Mouse (Mus musculus) layer of hippocampus, postnatal 36 days (tissue): ENCODE measurements around the gene Rapgef5. TPM values are rescaled to one million over a fixed set of nuclear protein-coding genes. Genes with fewer than 3 reads are reported as not detected.

Source experiments
- DNase-seq, 2 experiments: peaks; one replicate each; pipeline ENCODE4 v3.0.0; 2022
- total RNA-seq, 2 experiments: library from RNA; stranded (reverse); gene quantifications; 2 replicates each; pipeline ENCODE4 v1.2.3; 2021

The Rapgef5 gene
- total RNA-seq, result 100 to 1,000 TPM; 189 to 207 TPM

DNA sequence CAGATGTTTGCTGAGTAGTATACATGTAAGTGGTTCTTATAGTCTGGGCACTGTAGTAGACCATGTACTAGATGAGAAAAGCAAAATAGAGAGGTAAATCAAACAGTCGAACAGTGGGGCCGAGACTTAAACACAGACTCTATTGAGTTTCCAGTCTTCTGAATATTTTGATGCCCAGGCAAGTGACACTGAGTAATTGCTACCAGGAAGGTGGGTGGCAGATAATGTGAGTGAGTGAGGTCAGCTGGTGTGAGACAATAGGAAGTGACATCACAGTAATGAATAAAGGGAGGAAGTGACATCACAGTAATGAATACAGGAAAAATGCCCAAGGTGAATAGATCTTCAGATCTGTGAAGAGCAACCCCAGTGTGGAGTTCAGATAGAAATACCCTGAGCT, at the start of gene Rapgef5:
Rapgef5 (plus strand) TSS at position 301 of the 400 bp plus-strand sequence.
- no peak for DNase-seq

DNA sequence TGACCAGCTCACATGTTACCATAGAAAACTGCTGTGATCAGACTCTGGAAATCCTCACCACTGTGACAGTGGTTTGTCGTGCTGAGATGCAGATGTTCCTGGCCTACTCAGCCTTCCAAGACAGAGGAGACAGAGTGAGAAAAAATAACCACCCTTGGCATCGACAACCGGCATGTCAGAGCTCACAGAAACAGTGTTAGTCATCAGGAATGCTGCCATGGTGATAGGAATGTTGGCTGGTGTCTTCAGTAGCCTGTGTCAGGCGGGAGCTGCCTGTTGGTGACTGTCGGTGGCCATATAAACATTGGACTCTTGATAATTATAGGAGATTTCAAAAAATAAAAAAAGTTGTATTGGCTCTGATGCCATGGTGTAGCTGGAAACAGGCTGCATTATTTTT, 48.0 kb upstream of the Rapgef5 start:
- peak; percentile 15 to 19 for DNase-seq

DNA sequence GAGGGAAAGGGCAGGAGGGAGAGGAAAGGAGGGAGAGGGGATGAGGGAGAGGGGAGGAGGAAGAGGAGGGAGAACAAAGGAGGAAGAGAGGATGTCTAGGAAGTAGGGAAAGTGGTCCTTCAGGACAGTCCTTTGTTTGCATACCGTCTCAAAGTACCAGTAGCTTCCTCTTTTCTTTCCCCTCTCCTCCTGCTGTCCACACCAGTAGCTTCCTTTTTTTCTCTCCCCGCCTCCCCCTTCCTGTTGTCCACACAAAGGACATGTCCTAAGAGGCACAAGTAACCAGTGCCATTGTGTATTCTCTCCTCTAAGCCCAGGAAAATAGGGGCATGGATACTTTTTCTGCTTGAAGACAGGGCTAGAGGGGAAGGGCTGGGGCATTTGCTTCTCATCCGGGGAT, 37.3 kb upstream of the Rapgef5 start:
- no peak for DNase-seq

DNA sequence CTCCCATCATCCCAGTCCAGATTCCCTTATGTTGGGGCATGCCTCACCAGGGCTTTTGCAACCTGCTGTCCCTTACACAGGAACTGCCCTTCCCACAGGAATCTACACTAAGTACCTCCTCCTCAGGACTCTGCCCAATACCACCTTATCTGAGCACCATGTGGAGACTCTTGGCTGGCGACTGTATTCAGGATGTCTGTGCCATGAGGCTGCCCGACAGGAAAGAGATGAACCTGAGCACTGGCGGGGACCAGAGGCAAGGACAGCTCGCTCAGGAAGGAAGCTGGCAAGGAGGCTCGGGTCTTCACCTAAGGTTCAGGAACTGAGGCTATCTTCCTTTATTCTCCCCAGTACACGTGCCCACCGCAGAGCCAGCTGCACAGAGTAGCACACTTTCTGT, 36.6 kb upstream of the Rapgef5 start:
- no peak for DNase-seq

DNA sequence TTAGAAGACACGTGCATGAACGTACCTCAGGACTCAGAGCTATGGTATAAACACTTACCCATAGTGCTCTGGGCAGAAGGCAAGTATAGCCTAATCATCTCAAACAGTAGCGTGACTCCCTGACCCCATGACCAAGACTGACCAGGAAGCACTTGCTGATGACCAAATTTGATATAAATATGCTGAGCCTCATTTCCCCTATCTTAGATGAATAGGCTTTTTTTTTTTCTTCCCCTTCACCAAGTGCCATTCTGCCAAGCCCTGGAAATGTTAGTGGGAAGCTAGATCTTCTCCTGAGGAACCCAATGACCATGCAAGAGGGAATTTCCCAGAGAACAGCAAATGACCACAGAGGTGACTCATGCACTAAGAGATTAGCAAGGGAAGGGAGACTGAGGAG, 35.3 kb upstream of the Rapgef5 start:
- no peak for DNase-seq

DNA sequence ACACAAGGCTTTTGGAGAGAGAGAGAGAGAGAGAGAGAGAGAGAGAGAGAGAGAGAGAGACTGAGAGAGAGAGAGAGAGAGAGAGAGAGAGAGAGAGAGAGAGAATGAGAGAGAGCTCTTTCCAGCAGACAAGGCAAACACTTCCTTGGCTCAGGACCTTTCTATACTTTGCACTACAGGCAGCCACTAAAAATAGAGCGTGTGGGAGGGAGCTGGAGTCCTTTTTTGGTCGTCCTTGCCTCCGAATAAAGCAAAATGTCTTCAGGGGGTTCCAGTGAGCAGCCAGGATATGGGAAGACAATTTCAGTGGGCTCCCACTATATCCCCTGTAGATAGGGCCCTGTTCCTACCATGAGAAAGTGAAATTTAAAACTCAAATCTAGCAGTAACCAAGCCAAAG, 33.6 kb upstream of the Rapgef5 start:
- DNase-seq, result no peak

DNA sequence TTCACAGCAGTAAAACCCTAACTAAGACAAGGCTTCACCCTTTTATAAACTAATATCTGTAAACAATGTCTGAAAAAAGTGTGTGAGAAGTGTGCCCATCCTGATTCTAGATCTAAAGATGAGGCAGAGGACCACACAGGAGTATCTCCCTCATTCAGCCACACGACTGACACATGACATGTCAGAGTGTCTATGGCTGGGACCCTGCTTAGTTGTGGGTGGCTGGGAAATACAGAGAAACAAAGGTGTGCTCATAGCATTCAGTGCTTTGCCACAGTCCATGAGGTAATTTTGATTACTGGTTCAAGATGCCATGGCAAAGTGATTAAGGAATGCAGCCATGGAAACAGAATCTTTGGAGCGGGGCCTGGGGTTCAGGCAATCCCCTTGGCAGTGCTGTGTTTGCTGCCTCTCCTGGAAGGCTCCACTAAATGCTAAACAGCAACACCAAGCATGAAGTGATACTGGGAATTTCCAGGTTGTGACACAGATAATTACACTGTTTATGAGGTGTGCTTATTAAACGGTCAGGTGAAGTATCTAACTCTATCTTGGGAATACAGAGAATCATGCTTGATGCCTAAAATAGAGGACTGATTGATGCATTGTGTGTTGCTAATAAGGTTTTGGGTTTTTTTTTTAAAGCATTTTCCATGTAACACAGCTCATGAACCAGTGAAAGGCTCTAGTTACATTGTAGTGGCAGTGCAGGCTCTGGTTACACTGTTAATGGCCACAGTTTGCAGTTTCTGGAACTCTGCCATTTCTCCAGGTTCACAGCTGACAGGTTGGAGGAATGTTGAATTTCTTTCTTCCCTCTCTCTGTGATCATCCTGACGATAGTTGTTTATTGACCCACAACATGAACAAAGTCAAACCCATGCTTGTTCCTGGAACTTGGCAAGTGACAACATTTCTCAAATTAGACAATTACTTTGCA, 29.9 kb upstream of the Rapgef5 start:
- DNase-seq, result no peak

DNA sequence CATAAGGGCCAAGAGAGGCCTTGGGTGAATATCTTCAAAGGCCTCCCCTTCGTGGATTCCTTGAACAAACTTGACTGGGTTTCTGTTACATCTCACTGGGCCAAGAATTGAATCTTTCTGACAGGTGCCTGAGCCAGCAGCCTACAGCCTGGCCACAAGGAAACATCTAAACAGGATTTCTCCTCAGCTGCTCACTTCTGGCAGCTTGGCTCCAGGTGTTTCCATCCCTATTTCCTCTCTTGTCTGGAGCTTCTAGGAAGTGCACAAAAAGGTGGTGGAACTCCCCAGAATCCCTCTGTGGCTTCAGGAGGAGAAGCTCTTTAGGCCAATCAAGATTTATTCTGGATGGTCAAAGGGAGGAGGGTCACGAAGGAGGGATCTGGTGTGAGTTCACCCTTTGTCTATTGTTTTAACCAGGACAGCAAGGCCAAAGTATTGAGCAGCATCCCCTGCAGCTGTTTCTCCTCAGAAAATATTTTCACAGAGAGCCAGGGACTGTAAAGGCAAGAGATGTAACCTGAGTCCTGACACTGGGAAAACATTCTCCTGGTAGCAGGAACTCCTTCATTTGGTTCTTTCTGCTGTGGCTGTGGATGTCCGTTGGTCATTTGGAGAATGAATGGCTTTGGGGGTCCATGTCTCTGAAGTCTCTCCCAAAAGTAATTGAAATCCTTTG, 19.6 kb upstream of the Rapgef5 start:
- DNase-seq, result no peak

DNA sequence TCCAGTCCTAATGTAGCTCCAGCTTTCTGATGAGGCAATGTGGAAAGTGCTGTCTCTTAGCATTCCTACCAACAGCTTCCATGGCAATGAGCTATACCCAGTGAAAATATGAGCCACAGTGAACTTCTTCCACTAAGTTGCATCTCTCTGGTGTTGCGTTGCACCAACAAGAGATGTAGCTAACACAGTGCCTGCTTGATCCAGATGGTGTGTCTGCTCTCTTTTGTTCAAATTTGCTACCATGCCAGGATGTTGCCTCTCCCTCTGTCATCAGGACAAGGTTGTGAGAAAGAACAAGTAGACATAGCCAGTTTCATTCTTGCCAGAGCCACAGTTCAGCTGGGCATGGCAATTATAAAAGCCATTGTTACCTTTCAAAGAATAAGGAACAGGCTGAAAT, 18.9 kb upstream of the Rapgef5 start:
- no peak for DNase-seq

DNA sequence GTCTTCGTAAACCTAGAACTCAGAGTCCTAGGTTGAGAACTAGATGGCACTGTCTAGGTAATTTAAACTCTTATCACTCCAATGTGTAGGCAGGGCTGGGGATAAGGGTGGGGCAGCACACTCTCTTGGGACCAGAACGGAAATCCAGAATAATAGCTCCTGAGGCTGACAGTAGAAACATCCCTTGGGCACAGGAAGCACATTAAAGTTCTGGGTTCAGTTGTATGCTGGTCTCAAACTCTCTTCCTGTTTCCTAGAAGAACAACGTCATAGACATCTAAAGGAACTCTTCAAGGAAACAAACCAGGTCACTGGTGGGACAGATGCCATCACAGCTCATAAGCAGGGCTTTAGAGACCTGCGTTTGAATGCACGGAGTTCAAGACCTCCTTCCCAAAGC, 17.0 kb upstream of the Rapgef5 start:
- no peak for DNase-seq

DNA sequence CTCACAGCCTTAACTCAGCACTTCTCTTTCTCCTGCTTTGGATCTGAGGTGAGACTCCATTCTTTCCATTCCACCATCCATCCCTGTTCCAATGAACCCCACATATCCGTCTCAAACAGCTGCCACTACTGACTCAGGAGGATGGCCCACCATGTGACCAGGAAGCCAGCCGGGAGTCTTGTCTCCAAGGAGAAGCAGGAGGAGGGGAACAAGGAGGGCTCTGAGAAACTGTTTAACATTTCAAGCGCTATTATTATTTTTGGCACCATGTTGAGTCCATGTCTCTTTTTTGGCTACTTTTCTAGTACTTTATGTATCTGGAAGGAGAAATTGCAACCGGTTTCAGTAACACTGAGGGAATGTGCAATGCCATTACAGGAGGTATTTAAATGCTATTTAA, 15.1 kb upstream of the Rapgef5 start:
- DNase-seq, result peak; percentile 35 to 43

DNA sequence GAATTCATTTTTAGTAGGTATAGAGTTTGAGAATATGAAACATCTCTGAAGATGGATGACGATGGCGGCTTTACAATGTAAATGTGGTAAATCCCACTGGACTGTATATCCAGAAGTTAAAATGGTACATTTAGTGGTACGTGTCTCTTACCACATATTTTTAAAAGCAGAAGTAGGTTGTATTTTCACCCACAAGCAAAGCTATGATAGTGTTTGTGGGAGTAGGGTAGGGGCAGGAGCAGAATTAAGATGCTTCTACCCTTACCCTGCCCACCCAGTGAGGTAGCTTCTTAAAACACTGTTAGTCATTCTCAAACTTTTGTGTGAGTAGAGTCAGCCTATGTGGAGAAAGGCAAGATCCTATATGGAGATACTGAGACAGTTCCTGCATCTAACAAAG, 13.4 kb upstream of the Rapgef5 start:
- DNase-seq, result no peak

DNA sequence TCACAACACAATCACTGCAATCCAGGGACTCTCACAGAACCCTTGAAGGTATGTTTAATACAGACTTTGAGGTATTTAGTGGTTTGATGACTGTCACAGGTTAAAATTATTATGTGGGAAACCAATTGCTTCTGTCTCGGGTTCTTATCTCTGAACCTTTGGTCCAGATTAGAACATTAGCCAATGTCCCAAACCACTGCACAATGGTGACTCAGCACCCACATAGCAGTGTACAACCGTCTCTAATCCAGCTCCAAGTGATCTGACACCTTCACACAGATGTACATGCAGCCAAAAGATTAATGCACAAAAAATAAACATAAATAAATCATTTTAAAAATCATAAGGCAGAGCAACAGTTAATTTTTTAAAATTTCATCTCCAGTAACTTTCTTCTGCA, 11.1 kb upstream of the Rapgef5 start:
- no peak for DNase-seq

DNA sequence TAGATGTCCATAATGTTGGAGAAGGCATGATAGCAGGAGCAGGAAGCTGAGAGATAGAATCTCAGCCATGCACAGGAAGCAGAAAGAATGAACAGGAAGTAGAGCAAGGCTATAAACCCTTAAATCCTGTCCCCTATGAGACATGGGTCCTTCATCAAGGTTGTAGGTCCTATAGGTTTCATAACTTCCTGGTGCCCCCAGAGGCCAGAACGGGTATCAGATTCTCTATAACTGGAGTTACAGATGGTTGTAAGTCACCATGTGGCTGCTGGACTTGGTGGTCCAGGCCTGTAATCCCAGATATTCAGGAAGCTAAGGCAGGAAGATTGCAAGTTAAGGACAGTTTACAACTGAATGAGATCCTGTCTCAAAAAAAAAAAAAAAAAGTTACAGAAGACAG, 8.5 kb upstream of the Rapgef5 start:
- no peak for DNase-seq

DNA sequence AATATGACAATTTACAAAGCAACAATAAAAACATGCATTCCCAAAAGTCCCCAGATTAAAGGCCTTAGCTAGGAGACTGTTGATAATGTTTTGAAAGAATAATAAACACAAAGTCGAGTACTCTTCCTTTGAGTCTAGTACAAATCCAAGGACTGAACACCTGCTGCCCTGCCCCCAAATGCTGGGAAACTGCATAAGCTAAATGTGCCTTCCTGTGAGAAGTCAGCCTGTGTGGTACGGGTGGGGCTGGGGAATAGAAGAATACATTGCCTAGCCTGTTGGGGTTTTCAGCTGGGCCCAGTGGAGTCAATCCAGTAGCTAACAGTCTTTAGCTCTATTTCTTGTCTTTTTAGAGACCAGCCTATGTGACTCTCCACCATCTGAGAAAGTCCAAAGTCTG, 6.4 kb upstream of the Rapgef5 start:
- DNase-seq, result no peak

DNA sequence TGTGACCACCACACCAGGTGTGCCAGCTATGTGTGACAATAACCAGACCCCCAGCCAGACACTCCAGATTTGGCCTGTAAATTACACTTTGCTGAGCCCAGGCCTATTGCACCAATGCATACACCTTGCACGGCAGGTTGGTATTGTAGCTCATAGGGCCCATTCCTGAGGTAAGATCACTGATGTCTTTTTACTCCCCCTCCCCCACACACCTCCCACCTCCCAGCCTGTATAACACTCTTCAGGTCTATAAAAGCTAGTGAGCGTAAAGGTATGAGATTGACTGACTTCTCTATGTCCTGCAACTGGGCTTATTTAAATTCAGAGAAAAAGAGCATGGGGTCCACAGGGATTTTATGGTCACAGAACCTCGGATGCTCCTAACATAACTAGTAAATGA, 3.8 kb upstream of the Rapgef5 start:
- no peak for DNase-seq

DNA sequence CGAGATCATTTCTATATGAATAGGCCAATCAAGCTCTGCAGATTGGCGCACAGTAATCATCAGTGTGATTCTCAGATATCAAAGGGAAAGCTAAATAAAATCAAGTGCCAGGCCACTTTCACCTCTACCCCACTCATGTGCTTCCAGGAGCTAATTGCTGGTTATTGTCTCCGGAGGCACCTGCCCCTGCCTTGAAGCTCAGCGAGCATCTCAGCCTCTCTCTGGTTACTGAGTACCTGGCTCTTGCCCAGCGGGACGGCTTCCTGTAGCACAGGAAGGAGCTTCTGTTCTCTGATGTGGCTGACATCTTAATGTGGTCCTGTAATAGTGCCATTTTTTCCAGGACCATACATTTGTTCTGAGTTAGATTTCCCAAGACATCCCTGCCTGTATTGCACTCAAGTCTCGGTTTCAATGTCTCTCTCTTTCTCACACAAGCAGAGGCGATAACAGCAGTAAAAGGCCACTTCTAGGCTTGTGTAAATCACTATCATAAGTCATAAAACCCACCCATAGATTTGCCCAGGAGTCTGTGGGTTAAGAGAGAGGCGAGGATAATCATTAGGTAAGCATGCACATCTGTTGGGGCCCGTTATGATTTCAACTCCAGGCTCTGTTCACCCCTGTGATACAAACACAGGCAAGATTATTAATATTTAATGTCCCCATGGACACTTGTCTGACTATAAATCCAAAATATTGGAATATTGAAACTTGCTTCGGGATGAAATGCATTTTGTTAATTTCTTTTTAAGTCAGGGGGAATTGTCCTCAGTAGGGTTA, 2.9 kb upstream of the Rapgef5 start:
- no peak for DNase-seq

DNA sequence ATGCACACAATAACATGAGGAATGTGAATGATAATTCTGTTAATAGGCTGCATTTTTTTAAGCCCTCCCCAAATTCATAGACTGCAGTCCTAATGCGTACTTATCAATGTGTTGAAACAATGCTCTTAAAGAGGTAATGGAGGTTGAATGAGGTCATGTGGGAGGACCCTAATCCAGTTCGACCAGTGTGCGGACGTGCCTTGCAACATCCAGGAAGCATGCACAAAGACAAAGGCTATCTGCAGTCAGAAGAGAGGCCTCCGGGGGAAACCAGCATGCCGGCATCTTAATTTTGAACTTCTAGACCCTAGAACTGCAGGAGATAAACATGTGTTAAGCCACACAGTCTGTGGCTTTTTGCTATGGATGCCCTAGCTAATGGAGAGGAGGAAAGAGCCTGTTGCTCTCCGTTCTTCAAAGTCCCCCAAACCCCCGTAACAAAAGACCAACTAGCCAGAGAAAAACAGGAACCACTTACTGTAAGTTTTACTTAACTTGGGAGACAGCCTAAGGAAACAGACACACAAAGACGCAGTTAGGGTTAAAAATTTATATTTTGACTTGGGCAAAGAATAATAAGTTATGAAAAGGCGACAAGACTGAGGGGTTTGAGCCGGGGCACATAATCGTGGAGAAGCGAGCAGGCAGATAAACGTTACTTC, 1.1 kb downstream of the Rapgef5 start:
- no peak for DNase-seq

DNA sequence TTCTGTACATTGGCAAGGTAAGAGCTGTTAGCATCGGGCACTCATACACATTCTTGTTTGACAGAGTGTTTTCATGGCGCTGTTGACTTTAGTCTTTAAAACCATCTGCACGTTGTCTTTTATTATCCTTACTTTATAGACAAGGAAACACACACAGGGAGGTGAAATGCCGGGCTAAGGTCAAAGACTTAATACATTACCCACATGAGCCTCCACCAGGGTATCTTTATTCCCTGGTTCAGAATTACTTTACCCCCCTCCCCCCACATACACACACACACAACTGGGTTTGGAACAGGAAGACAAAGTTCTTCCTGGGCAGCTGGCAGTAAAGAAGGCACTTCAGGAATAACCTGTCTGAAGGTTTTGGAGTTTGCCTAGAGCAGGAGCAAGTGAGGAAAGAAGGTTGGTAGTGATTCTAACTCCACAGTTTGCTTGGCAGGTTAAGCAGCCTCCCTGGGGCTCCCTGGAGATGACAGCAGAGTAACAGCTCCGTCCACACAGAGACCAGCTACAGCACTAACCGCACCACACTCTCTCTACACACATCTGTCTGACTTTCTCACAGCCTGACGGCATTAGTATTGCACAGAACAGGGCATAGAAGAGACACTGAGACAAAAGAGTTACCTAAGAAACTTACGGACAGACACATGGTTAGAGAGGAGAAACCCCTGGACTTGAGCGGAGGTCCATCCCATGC, 8.2 kb downstream of the Rapgef5 start:
- DNase-seq, result no peak

DNA sequence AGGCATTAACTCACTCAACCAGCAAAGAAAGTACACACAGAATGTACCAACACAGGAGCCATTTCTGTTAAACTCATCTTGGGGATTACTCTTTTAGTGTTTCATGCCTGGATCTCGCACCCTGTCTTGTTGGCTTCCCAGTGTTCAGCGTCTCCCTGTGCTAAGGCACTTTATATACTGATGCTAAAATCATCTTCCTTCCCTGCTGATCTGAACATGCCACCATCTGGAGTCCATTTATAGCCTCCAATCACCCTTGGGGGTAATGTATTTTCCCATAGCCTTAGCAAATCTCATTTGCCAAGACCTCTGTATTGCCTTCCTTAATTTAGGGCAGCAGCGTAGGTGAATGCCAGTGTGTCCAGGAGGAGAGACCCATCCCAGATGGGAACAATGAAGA, 11.6 kb downstream of the Rapgef5 start:
- DNase-seq, result no peak

DNA sequence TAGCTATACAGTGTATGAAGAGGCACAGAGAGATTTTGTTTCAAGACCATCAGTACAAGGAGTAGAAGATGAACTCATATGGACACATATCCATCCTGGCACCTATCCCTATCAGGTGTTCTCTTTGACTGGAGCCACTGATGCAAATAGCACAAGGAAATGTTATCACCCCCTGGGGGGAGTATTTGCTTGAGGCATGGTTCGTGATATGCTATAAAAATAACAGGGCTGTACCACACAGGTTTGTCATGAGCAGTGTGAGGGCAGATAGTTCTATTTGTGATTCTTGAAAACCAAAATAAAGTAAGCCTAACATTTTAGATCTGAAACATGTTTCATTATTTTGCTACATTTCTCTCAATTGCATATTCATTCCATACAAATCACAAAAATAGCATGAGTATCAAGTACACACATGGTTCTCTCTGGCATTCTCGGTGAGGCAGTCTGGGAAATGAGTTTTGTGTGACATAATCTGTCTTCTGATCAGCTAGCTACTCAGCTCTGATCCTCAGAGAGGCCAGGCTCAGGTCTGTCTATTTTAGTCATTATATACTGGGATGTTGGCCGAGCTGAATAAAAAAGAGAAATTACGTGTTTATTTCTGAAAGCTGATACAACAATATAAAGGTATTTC, 12.3 kb downstream of the Rapgef5 start:
- DNase-seq, result no peak

DNA sequence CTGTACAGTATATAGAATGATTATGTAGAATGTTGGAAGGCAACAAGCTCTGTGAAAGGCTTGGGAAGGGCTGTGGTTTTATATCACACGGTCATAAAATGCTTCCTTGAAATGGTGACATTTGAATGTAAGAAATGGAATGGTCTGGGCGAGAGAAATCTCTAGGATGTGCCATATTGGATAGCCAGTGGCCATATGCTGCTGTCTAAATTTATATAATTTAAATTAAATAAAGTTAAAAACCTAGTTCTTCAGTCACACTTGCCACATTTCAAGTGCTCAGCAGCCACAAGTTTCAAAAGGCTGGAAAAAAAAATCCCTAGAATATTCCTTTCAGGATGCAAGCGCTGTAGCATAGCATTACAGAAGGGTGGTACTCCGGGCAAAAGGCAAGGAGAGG, 14.8 kb downstream of the Rapgef5 start:
- no peak for DNase-seq
